Mouse (Mus musculus) midbrain, embryonic 13.5 days (tissue): Measurements from ENCODE around the gene Pola1. TPM values are rescaled to one million over a fixed set of nuclear protein-coding genes. Genes with fewer than 3 reads are reported as not detected.
A peak's percentile ranks its signal among the peaks of the same experiment; 100 is the strongest.

ENCODE experiments used
- ATAC-seq: fragments of 200-750 bp; cut with Nextera tagmentation; 2 replicates; pipeline ENCODE4 v1.8.0; 2017; ENCODE audit warnings: mild to moderate bottlenecking, moderate TSS enrichment, moderate library complexity
- H3K27ac ChIP-seq: fragments of 300-500 bp; sonication (generic); 2 replicates; pipeline ENCODE4 v1.5.1; 2015; ENCODE audit warnings: inconsistent platforms, mild to moderate bottlenecking, moderate library complexity
- H3K27me3 ChIP-seq: fragments of 300-500 bp; sonication (generic); 2 replicates; pipeline ENCODE4 v1.6.1; 2015; ENCODE audit warnings: mild to moderate bottlenecking, inconsistent platforms
- H3K36me3 ChIP-seq: fragments of 300-500 bp; sonication (generic); 2 replicates; pipeline ENCODE4 v1.6.1; 2015; ENCODE audit warnings: mild to moderate bottlenecking, inconsistent platforms
- H3K4me1 ChIP-seq: fragments of 300-500 bp; sonication (generic); replicated peaks from 2 replicates; pipeline ENCODE4 v1.6.1; 2015; ENCODE audit warnings: inconsistent platforms
- H3K4me2 ChIP-seq: fragments of 300-500 bp; sonication (generic); replicated peaks from 2 replicates; pipeline ENCODE4 v1.6.1; 2015; ENCODE audit warnings: moderate library complexity, mild to moderate bottlenecking, inconsistent platforms
- H3K4me3 ChIP-seq: fragments of 300-500 bp; sonication (generic); replicated peaks from 2 replicates; pipeline ENCODE4 v1.5.1; 2015; ENCODE audit warnings: mild to moderate bottlenecking, inconsistent platforms
- H3K9ac ChIP-seq: fragments of 300-500 bp; sonication (generic); replicated peaks from 2 replicates; pipeline ENCODE4 v1.6.1; 2015; ENCODE audit warnings: mild to moderate bottlenecking, inconsistent platforms
- H3K9me3 ChIP-seq: fragments of 300-500 bp; sonication (generic); 2 replicates; pipeline ENCODE4 v1.6.1; 2016; ENCODE audit warnings: mild to moderate bottlenecking, inconsistent platforms
- WGBS: fragments of 180-500 bp; shearing (Covaris S2); methylation state at CpG from one replicate; pipeline ENCODE4 v1.1.7; 2015; 5-methylcytosine and 5-hydroxymethylcytosine counted together
- polyA plus RNA-seq: library from polyadenylated mRNA; unstranded; fragments of >200 nt; fragmentation: Nextera tagmentation; extraction: Ambion mirVana; gene quantifications from 2 replicates; pipeline ENCODE4 v1.2.1, GENCODE M21; 2015

The Pola1 gene
- polyA plus RNA-seq, 1 experiment from 2014 or later = 8.4 TPM

DNA sequence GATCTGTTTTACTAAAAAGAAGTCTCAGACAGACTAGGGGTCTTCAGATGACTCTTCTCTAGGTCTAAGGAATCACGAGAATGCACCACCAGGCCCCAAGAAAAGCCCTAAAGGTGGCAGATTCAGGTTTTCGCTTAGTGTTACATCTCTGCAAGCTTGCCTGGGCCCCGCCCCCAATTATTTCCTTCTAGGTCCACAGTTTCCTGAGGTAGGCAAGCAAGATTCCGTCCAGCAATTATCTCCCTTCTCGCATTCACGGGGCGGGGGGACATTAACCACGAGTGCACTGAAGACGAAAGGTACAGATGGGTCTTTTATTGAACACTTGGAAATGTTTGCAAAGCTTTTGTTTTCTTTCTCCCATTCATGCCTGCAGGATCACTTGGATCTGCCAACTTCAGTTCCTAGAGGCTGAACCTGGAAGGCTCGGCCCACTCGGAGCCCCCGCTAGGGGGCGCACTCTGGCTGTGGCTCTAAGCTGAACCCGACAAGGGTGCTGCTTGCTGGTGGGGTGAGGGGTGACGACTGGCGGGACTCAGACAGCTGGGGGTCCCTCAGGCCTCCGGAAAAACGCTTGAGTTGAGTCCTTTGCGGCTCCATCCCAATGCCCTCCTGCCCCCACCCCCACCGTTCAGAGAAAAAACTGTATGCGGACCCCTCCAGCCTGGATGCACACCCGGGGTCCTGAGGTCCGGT lies 350.8 kb downstream of the Pola1 start:
- Histone ChIP-seq H3K4me3 (0 out of 2 replicates have a peak overlapping the region, but pooled peaks have one; percentile 7), H3K36me3 (no peaks in the 10 kb centered on the region), H3K4me1 (0 out of 2 replicates have a peak, but pooled peaks cover 4% of the 10 kb centered on the region), H3K27me3 (peaks cover 71% of the 10 kb centered on the region), H3K9me3 (no peaks in the 10 kb centered on the region), H3K9ac (no peak overlapping the region), H3K27ac (no peak overlapping the region), H3K4me2 (peak overlapping the region; percentile 19)
- 25% methylated on average over 23 of the region's 23 CpGs for WGBS
- peak; percentile 64 for ATAC-seq

- H3K36me3 ChIP-seq = no peaks in the 10 kb centered on the region
- peaks cover 59% of the 10 kb centered on the region for H3K27me3 ChIP-seq
- no peaks in the 10 kb centered on the region for H3K9me3 ChIP-seq
- ATAC-seq = no peak
- 0 out of 2 replicates have a peak, but pooled peaks cover 4% of the 10 kb centered on the region for H3K4me1 ChIP-seq
- H3K4me2 ChIP-seq = no peak overlapping the region
- H3K9ac ChIP-seq = no peak overlapping the region
- H3K4me3 ChIP-seq = no peak overlapping the region
- WGBS = 40% methylated on average over 6 of the region's 11 CpGs
- no peak overlapping the region for H3K27ac ChIP-seq
Observed at GRCm38 (mm10) chrX:93279940-93280339, 352.0 kb downstream of the Pola1 start.

DNA sequence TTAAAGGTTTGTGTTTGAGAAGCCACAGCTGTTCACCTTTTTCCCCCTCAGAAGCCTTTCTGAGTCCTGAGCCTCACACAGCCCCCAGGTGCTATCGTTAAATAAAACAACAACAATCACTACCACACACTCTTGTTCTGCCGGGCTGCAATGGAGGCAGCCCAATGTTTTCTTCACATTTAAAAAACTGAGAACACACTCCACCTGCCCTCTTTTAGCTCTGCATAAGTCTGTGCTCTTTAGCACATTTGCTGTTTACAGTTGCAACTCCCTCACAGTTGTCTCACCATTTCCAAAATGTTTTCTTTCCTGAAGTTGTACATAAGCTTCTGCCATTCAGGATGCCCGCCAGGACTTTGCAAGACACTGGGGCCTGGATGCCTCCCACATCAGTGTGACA lies 356.3 kb downstream of the Pola1 start:
- Histone ChIP-seq H3K9me3 (no peaks in the 10 kb centered on the region), H3K27ac (no peak overlapping the region), H3K9ac (no peak overlapping the region), H3K27me3 (peaks cover 32% of the 10 kb centered on the region), H3K4me2 (no peak overlapping the region), H3K36me3 (no peaks in the 10 kb centered on the region), H3K4me3 (no peak overlapping the region), H3K4me1 (no peaks in the 10 kb centered on the region)
- WGBS = 44% methylated on average over 3 of the region's 3 CpGs
- ATAC-seq = no peak

Other genes with a start within 250 kb of the Pola1 start
- 22.6 and 23.1 TPM in 2 replicates for gene Pcyt1b, start 22.7 kb upstream of the Pola1 start, polyA plus RNA-seq
- gene Pdk3, start 200.0 kb upstream of the Pola1 start, polyA plus RNA-seq = 23.5 and 29.0 TPM in 2 replicates